Mouse (Mus musculus) NIH3T3 (cell line): Measurements from ENCODE around the gene Slc34a1.
"Not testable (repeated sequence)": the region's sequence is repeated elsewhere in the genome, so short reads cannot be mapped to it uniquely, and the experiment has no call there.

ENCODE experiments used
- DNase-seq: peaks from one replicate; pipeline ENCODE4 v3.0.0-alpha.2; 2012; ENCODE audit warnings: low read depth

Slc34a1 gene

DNA sequence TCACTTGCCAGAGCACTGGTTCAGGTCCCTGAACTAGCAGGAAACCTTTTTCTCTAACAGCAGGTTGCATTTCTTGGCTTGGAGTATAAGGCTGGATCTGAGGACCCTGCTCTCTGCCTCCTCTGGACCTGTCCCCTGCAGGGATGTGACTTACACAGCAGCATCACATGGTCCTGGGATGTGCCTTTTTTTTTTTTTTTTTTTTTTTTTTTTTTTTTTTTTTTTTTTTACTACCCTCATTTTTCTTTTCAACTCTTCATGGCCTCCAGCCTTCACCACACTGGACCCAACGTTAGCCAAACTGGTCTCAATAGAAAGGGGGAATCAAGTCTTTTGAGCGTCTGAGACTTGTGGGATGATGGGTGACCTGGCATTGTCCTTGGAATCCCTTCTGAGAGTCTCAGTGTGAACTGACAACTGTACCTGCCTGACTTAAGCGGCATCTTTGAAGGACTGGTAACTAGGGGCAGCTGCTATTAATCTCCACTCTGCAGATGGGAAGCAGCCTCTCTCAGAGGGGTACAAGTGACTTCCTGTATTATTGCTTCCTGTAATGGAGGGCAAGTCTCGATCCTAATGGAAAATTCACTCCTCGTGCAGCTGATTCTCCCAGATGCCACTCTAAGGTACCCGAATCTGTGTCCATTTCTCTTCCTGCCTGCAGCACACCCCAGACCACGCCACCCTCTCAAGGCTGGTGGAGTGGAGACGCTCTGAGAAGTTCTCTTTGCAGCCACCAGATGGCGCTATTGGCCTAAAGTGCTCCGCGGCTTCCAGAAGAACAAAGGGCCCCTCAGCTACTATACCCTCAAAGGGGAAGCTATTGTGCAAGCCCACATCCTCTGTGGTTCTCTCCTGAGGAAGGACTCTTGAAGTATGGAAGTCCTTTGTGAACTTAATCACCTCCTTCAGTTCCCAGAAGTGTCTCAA is 7.1 kb downstream of the Slc34a1 start:
- DNase-seq, result peak; percentile 85

DNA sequence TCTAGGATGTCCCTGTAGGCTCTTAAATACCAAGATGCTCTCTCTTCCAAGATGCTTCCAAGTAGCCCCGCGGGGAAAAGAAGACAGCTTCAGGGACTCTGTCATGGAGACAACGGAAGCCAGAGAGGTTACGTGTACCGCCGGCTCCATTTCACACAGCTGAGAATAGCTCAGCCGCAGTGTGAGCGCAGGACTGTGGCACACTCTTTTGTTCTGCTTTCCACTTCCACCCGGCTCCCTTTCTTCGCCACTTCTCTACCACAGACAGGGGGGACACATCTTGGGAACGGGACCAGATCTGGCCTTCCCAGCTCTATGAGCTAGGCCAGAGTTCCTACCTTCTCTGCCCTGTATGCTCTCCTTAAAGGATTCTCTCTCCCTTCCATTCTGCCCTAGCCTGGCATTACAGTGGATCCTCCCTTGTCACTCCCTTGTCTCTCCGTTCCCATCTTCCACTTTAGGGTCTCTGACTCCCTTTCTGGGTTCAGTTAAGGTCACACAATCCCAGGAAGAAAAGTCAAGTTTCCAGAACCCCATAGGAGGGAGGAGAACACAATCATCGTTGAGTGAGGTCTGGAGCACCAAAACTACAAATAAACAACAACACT is 7.9 kb downstream of the Slc34a1 start:
- DNase-seq, result no peak

DNA sequence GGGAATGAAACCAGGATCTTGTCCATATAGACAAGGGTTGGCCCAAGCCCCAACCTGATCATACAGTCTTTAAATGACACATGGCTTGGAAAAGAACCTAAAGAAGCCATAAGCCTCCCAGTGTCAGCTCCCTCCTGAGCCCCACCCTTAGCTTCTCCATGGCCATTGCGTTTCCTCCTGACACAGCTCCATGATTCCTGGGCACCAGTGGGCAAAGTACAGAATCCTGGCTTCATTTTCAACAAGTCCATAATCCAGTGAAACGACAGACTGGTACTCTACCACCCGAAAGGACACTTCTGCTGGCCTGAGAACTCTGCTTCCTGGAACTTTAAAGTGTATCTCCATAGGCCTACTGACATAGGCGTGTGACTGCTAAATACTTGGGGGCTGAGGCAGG is 9.4 kb downstream of the Slc34a1 start:
- no peak for DNase-seq

DNA sequence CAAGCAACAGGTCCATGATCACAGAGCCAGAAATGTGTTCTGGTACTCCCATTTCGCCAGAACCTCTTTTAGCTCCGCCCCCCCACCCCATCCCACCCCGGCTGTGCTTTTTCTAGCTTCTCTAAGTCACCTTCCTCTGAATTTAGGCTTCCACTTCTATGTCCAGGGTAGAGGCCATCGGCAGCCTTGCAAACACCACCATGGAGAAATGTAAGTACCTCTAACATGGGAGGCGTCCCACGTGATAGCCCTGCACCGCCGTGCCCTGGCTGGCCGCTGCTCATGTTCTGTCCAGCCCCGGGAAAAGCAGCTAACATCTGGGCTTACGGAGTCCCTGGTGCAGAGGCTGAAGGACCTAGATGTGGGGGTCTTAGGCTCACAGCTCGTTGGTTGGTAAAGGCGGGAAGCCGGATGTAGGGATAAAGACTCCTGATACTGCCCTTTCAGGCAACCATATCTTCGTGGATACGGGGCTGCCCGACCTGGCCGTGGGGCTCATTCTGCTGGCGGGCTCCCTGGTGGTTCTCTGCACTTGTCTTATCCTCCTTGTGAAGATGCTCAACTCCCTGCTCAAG is 10.6 kb downstream of the Slc34a1 start:
- no peak for DNase-seq

DNA sequence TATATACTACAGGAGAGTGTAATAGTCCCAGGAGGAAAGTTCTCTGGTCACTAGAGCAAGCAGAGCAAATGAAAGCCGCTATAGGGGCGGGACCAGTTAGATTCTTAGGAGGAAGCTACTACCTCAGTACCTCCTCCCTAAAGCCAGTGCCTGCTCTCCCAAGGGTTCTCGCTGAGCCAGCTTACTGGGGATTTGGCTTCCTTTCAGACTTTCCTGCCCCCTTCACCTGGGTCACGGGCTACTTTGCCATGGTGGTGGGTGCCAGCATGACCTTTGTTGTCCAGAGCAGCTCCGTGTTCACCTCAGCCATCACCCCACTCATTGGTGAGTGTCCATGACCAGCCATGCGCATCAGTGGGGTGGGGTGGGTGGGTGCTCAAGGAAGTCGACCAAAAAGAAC is 13.8 kb downstream of the Slc34a1 start:
- no peak for DNase-seq

DNA sequence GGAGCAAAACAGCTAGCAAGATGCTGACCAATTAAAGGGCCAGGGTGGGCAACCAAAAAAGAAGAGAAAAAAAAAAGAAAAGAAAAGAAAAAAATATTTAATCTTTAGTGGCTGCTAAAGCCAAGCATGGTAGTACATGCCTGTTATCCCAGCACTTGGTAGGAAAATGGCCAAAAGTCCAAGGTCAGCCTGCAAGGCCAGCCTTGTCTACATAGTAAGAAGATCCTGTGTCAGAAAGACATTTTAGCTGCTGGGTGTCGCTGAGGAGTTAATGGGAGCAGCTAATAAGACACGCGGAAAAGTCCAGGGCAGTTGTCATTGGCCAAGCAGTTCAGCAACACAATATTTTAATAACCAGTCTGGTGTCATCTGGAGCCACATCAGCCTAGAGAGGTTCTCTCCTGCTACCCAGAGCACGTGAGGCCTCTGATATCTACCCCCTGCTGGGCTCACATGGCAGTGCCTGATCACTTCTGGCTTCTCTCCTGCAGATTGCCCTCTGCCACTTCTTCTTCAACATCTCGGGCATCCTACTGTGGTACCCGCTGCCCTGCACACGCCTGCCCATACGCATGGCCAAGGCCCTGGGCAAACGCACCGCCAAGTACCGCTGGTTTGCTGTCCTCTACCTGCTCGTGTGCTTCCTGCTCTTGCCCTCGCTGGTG is 14.8 kb downstream of the Slc34a1 start:
- no peak for DNase-seq

DNA sequence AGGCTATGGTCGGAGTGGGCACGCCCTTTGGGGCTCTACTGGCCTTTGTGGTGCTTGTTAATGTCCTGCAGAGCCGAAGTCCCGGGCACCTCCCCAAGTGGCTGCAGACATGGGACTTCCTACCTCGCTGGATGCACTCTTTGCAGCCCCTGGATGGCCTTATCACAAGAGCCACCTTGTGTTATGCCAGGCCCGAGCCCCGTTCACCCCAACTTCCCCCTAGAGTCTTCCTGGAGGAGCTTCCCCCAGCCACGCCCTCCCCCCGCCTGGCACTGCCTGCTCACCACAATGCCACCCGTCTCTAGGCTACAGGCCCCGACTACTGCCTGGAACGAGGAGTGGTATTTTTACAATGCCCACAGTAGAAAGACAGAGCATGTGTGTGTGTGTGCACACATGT is 15.3 kb downstream of the Slc34a1 start:
- DNase-seq, result no peak

DNA sequence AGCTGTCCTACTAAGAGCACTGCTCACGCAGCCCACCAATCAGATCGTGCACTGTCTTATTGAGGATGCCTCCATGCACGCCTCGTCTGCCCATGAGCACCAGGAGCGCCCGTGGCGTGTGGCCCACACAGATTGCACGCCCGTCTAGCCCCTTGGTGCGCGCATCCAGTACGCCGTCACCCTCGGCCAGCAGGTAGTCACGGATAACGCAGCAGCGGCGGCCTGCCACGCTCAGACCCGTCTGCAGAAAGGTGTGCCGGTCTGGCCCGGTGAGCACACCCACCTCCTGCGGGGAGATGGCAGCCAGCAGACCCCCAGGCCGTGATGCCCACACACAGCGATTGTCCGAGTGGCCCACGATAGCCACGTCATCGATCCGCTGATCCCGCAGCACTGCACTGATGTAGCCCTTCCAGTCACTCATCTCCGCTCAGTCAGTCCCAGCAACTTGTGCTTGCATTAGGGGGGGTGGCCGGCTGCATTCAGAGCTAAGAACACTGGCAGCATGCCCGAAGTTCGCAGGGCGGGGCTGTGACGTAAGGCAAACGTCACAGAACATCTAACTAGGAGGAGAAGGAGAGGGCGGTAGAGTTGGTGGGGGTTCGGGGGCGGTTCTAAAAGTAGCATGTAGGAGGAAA is 16.9 kb downstream of the Slc34a1 start, which contains the start of gene Pfn3:
Pfn3 (minus strand) TSS at position 490 of the 638 bp plus-strand sequence.
- peak; percentile 38 for DNase-seq

DNA sequence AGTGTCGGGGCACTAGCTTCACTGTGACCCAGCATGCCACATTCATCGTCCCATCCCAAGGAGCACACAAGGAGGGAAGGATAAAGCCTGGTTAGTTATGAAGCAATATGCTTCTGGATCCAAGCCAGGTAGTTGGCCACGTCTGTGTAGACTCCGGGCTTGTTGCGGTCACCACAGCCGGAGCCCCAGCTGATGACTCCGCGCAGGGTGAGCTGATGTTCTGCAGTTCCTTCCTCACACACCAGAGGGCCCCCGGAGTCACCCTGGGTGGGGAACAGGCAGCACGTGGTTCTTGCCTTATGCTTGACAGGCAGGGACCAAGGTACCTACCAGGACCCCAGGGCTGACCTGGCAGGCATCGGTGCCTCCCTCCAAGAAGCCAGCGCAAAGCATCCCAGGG is 20.0 kb downstream of the Slc34a1 start:
- peak; percentile 76 for DNase-seq

DNA sequence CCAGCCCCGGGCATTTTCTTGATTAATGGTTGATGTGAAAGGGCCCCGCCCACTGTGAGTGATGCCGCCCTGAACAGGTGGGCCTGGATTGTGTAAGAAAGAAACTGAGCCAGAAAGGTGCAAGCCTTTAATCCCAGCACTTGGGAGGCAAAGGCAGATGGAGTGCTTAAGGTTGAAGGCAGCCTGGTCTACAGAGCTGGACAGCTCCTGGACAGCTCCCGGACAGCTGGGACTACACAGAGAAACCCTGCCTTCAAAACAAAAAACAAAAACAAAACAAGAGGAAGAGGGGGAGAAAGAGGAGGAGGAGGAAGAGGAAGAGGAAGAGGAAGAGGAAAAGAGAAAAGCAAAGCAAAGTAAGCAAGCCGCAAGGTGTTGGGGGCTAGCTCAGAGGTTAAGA is 21.2 kb downstream of the Slc34a1 start:
- DNase-seq, result no peak

DNA sequence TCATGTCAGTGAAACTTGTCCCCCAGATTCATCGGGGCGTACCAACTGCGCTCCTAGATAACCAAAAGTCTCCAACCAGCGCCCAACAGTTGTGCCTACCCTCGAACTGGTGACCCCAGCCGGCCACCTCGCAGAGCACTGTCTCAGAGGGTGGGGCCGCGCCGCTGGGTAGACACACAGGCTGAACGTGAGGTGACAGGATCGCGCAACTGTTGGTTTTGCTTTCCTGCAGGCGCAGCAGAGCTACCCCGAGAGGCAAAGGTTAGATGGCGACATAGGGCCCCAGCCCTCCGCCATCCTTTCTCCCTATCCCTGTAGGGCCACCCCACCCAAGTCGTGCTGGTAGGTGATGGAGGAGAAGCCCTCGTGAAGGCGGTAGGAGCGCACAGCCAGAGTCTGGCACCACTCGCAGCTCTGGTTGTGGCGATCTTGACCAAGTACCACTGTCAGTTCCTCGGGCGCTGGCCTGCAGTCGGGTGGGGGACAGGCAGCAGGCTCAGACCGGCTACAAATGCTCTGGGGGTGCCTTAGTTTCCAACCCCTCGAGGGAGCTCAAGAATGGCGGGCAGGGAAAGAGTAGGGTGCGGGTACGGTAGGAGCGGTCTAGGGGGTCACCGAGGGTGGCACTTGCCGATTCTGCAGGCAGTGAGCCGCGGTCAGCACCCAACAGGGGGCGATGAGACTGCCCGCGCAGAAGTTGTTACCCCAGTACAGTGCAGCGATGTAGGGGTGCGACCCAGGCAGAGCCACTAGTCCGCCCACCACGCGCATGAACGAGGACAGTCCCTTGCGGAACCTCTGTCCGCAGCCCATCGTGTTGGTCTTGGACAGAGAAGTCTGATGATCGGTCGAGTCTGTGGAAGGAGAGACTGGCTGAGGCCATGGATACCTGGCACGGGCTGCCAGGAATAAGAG is 22.3 kb downstream of the Slc34a1 start:
- DNase-seq, result no peak

DNA sequence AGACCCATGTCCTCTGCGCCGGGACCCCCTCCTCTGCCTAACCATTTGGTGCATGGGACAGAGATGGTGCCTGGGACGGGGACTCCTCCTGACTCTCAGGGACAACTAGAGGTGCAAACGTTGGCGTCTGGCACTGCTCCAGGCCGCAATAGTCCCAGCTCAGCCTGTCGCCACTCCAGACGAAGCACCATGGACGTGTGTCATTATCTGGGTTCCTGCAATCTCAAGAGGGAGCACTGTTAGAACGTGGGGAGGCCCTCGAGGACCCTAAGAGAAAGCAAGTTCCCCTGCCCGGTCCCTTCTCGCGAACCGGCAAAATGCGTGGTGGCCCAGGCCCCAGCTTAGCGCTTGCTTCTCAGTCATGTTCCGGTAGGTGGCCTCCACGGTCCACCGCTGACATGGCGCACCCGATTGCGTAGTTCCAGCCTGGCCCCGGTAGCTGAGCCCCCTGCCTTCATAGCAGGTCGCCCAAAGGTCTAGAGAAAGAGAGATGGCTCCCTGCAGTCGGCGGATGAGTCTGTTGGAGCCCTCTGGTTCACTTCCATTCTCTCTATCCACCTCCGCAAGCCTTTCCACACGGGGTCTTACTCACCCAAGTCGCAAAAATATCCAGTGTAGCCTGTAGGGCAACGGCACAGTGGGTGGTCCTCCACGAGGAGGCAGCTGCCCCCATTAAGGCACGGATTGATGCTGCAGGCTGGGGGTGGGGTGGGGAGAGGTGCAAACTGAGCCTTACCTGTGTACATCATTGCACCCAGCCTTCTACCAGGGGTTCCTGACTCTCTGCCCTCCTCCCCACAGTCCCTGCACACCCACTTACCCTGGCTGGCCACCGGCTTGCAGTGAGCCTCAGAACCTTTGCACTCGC is 23.2 kb downstream of the Slc34a1 start:
- no peak for DNase-seq

DNA sequence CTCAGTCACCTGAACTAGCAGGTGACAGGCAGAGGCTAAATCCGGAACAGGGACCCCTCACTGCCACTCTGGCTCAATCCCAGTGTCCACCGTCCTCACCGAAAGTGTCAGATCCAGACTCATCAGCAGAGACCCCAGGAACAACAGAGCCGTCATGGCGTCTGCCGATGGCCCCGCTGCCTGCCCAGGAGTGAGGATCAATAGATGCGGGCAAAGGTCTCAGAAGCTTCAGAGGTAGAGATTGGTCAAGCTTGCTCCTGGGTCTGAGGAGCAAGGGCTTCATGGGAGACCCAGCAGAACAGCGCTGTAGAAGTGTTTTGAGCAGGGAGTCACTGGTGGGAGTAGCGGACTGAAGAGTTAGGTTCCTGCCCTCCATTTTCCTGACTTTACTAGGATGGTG is 28.6 kb downstream of the Slc34a1 start, which contains the start of gene F12:
F12 (minus strand) TSS at position 181 of the 400 bp plus-strand sequence.
- DNase-seq, result no peak

DNA sequence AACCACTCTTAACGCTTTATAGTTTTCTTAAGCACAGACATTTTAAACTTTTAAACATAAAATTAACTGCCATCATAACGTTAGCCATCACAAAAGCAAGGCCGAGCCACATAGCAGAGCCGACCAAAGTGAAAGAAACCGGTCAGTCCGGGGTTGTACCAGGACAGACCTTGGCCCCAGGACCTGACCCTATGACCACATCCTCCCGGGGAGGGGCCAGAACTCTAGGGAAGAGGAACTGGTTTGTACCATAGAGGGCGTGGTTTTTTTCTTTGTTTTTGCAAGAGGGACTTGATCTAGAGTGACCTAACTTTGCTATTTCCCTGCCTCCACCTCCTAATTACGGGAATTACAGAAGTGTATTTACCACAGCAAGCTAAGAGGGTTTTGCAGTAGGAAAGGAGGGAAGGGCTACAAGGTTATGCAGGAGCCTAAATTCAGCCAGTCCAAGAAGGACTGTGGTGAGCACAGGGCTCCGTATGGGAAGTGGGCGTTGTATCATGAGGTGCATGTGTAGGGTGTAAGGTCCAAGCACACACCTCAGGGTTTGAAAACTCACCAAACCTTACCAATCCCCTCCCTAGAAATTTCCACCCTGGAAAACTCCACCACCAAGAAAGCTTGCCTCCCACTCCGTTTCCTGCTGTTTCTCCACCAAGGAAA is 31.4 kb downstream of the Slc34a1 start:
- no peak for DNase-seq

DNA sequence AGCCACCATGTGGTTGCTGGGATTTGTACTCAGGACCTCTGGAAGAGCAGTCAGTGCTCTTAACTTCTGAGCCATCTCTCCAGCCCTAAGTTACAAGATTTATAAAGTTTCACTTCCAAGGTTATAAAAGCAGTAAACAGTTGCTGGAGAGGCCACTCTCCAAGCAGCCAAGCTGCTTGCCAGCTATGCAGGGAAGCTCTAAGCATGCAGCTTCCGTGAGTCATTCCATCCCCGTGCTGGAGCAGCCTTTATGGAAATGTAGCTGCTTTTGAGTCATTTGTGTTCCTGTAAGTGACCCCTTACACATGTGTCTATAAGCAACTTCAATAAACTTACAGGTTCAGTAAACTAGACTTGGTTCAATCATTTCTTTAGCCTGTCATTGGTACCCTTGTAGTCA is 32.6 kb downstream of the Slc34a1 start:
- DNase-seq, result peak; percentile 71

DNA sequence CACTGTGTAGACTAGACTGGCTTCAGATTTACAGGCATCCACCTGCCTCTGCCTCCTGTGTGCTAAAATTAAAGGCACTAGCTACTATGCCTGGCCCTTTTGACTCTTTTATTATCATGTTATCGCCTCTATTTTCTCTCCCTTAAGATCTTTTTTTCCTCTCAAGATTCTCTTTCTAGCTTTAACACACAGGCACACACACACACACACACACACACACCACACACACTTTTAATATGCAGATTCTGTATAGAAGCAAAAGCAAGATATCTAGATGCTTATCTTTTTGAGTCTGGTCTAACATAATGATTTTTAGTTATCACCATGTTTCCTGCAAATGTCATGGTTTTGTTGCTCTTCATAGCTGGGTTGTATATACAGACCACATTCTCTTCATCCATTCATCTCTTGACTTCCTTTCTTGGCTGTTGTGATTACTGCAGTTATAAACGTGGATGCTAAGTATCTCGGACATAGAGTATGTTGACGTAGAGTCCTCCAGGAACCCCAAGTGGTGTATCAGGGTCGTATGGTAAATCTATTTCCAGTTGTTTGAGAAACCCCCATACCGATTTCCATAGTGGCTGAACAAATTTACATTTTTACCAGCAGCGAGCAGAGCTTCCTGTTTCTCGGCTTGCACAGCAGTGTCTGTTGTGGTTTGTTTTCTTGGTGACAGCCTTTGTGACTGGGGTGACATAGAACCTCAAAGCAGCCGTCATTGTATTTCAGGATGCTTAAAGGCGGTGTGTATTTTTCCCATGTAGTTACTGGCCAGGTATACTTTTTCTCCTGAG is 34.1 kb downstream of the Slc34a1 start:
- DNase-seq, result no peak

DNA sequence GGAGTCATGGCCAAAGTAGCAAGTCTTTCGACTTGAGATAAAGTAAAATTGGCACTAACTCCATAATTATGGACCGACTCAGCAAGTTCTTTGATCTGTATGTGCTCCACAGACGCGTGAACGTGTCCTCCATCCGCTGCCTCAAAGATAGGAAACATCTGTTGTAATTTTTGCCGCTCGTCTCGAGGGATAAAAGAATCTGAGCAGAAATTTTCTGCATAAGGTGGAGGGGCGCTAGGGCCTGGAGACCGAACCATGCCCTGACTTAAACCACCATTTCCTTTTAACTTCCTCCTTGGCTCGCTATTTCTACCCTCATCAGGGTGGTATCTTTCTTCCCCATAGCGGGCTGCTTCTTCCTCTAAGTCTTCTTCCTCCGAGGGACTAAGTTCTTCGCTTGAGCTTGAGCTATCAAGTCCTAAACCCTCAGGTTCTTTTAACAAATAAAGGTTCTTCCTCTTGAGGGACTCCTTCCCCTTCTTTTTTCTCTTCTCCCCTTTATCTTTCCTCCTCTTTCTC is 39.2 kb downstream of the Slc34a1 start:
- DNase-seq, result not testable (repeated sequence)

DNA sequence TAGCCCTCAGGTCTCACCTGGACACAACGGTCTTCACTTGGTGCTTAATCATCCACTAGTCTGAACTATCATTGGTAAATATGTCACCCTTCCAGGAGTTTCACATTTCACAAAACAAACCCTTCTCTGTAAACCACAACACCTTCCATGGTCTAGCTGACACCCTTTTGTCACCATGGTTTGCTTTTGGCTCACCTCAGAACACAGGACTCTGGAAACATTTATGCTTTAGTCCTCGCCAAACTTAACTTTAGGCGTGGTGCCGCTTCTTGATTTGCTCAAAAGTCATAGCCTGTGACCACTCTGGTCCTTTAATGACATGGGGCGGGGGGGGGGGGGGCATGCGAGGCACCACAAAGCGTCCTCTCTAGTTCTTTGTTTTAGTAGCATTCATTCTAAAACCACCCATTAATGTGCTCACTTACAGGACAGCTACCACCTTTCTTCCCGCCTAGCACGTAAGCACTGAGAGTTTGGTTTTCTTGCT is 45.9 kb downstream of the Slc34a1 start:
- DNase-seq, result no peak
